Mouse (Mus musculus) liver, embryonic 14.5 days (tissue): ENCODE results near the gene Itga7. TPM values are rescaled to one million over a fixed set of nuclear protein-coding genes. Genes with fewer than 3 reads are reported as not detected.

Experiments
- ATAC-seq: fragments of 200-750 bp; cut with Nextera tagmentation; 2 replicates; pipeline ENCODE4 v1.8.0; 2017; ENCODE audit warnings: moderate number of reproducible peaks, mild to moderate bottlenecking, moderate library complexity; ENCODE audit not compliant: insufficient read depth
- DNase-seq, 3 experiments: peaks; one replicate each; pipeline ENCODE4 v3.0.0-alpha.2; 2012 to 2013; ENCODE audit warnings: low read depth in 3 of 3, low spot score in 3 of 3
- H3K27ac ChIP-seq: fragments of 300-500 bp; sonication (generic); 2 replicates; pipeline ENCODE4 v1.5.1; 2014; ENCODE audit warnings: moderate library complexity, mild to moderate bottlenecking, control low read depth, inconsistent platforms
- H3K27me3 ChIP-seq: fragments of 300-500 bp; sonication (generic); 2 replicates; pipeline ENCODE4 v1.6.1; 2014; ENCODE audit warnings: mild to moderate bottlenecking, low read length, moderate library complexity; ENCODE audit not compliant: control insufficient read depth, insufficient read depth
- H3K36me3 ChIP-seq: fragments of 300-500 bp; sonication (generic); replicated peaks from 2 replicates; pipeline ENCODE4 v1.6.1; 2014; ENCODE audit warnings: low read depth; ENCODE audit not compliant: control insufficient read depth, insufficient read depth
- H3K4me1 ChIP-seq, 2 experiments: fragments of 200-500 bp in 1 of 2; fragments of 300-500 bp in 1 of 2; sonication (generic) in 1 of 2; replicated peaks; 2 replicates each; pipeline ENCODE4 v1.6.1; 2012 to 2014; ENCODE audit warnings: antibody characterized with exemption in 1 of 2, inconsistent platforms in 1 of 2, low read length in 1 of 2; ENCODE audit not compliant: control insufficient read depth in 2 of 2, insufficient read depth in 2 of 2
- H3K4me2 ChIP-seq: fragments of 300-500 bp; sonication (generic); 2 replicates; pipeline ENCODE4 v1.6.1; 2014; ENCODE audit warnings: low read depth, mild to moderate bottlenecking, control low read depth, moderate library complexity
- H3K4me3 ChIP-seq, 2 experiments: fragments of 200-500 bp in 1 of 2; fragments of 300-500 bp in 1 of 2; sonication (generic) in 1 of 2; 2 replicates each; pipeline ENCODE4 v1.5.1; 2012 to 2014; ENCODE audit warnings: low read depth in 2 of 2, low read length in 2 of 2, mild to moderate bottlenecking in 2 of 2, control low read depth in 1 of 2, inconsistent platforms in 1 of 2, moderate library complexity in 1 of 2; ENCODE audit not compliant: insufficient read depth in 1 of 2
- H3K9ac ChIP-seq: fragments of 300-500 bp; sonication (generic); replicated peaks from 2 replicates; pipeline ENCODE4 v1.6.1; 2014; ENCODE audit warnings: mild to moderate bottlenecking, control low read depth, moderate library complexity
- H3K9me3 ChIP-seq: fragments of 300-500 bp; sonication (generic); 2 replicates; pipeline ENCODE4 v1.6.1; 2016; ENCODE audit warnings: low read length, mixed read lengths; ENCODE audit not compliant: control insufficient read depth
- CTCF ChIP-seq: IDR thresholded peaks from 2 replicates; pipeline ENCODE4 v1.5.1; 2016; ENCODE audit warnings: antibody characterized with exemption, low read depth, control low read depth
- EP300 ChIP-seq: IDR thresholded peaks from 2 replicates; pipeline ENCODE4 v1.6.1; 2016; ENCODE audit warnings: antibody characterized with exemption, low read depth
- WGBS: fragments of 180-500 bp; shearing (Covaris S2); extraction: QIAGEN DNeasy Blood & Tissue Kit; methylation state at CpG from one replicate; pipeline ENCODE4 v1.1.7; 2014; ENCODE audit not compliant: insufficient replicate concordance; 5-methylcytosine and 5-hydroxymethylcytosine counted together
- polyA plus RNA-seq, 2 experiments: library from polyadenylated mRNA; depleted of rRNA in 1 of 2; stranded (reverse) in 1 of 2; unstranded in 1 of 2; fragments of >200 nt; fragmentation: Nextera tagmentation in 1 of 2; extraction: Ambion mirVana in 1 of 2; gene quantifications; 2 replicates each; pipeline versions ENCODE4 v1.2.1 to v1.2.3; 2012 to 2014

The Itga7 gene
- polyA plus RNA-seq, 2 experiments: 0.15 to 0.19 TPM

DNA sequence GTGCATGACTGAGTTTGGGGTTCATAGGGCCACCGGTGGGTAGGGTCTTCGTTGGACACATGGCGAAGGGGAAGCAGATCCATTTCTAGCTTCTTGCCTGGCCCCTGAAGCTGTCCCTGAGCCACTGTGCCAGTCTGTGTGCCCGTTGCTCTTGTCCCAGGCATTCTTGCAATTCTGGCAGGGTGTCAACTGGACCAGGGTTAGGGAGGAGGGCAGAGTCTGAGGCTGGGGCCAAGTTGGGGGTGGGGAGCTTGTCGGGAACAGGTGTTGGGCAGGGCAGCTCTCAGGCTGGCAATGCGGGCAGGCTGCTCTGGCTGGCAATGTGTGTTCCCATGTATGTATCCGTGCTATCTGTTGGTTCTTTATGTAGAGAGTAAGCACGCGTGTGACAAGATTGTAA is 4.8 kb downstream of the Itga7 start:
- Histone ChIP-seq H3K4me1 (no peaks in the 10 kb centered on the region), H3K27me3 (peaks cover 28% of the 10 kb centered on the region), H3K9me3 (no peaks in the 10 kb centered on the region), H3K36me3 (no peaks in the 10 kb centered on the region), H3K4me2 (no peak overlapping the region), H3K4me3 (no peak overlapping the region), H3K27ac (no peak overlapping the region), H3K9ac (no peak overlapping the region)
- DNase-seq (no peak), ATAC-seq (no peak)
- WGBS: 62% methylated on average over 9 of the region's 9 CpGs
- no peak for TF ChIP-seq CTCF
- TF ChIP-seq EP300: no peak

DNA sequence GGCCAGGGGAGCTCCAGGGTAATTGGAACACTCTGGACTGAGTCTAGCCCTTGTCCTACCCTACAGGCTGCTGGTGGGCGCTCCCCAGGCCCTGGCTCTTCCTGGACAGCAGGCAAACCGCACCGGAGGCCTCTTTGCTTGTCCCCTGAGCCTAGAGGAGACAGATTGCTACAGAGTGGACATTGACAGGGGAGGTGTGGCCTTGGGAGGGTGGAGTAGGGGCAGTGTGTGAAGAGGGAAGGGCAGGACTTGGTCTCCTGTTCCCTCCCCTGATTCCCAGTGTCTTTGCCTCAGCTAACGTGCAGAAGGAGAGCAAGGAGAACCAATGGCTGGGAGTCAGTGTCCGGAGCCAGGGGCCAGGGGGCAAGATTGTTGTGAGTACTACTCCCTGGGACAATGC is 5.4 kb downstream of the Itga7 start:
- no peaks in the 10 kb centered on the region for H3K4me1 ChIP-seq
- no peaks in the 10 kb centered on the region for H3K36me3 ChIP-seq
- 49% methylated on average over 5 of the region's 5 CpGs for WGBS
- H3K27me3 ChIP-seq: peaks cover 24% of the 10 kb centered on the region
- no peaks in the 10 kb centered on the region for H3K9me3 ChIP-seq
- no peak overlapping the region for H3K4me3 ChIP-seq
- DNase-seq (no peak), ATAC-seq (no peak)
- no peak overlapping the region for H3K4me2 ChIP-seq
- H3K9ac ChIP-seq: no peak overlapping the region
- TF ChIP-seq EP300 (no peak), CTCF (no peak)
- H3K27ac ChIP-seq: no peak overlapping the region

GRCm38 (mm10) chr10:128940475-128941061 is 7.0 kb downstream of the Itga7 start:
- peaks cover 8% of the 10 kb centered on the region for H3K27me3 ChIP-seq
- no peak overlapping the region for H3K4me2 ChIP-seq
- H3K36me3 ChIP-seq: no peaks in the 10 kb centered on the region
- H3K9me3 ChIP-seq: no peaks in the 10 kb centered on the region
- H3K4me1 ChIP-seq: no peaks in the 10 kb centered on the region
- 52% methylated on average over 10 of the region's 10 CpGs for WGBS
- H3K27ac ChIP-seq: no peak overlapping the region
- H3K9ac ChIP-seq: no peak overlapping the region
- ATAC-seq (no peak), DNase-seq (no peak)
- TF ChIP-seq CTCF: no peak
- TF ChIP-seq EP300: no peak
- no peak overlapping the region for H3K4me3 ChIP-seq

- TF ChIP-seq EP300: no peak
- TF ChIP-seq CTCF: peak; percentile 74
- H3K27me3 ChIP-seq: no peaks in the 10 kb centered on the region; the same call in 1 of the 2 replicates
- H3K4me1 ChIP-seq: no peaks in the 10 kb centered on the region
- H3K9ac ChIP-seq: no peak overlapping the region
- ATAC-seq (no peak), DNase-seq (no peak)
- no peaks in the 10 kb centered on the region for H3K36me3 ChIP-seq
- H3K4me3 ChIP-seq: no peak overlapping the region
- H3K9me3 ChIP-seq: no peaks in the 10 kb centered on the region
- H3K4me2 ChIP-seq: no peak overlapping the region
- H3K27ac ChIP-seq: no peak overlapping the region
- 18% methylated on average over 3 of the region's 3 CpGs for WGBS
These were observed 12.1 kb downstream of the Itga7 start for GRCm38 (mm10) chr10:128945675-128946074.

DNA sequence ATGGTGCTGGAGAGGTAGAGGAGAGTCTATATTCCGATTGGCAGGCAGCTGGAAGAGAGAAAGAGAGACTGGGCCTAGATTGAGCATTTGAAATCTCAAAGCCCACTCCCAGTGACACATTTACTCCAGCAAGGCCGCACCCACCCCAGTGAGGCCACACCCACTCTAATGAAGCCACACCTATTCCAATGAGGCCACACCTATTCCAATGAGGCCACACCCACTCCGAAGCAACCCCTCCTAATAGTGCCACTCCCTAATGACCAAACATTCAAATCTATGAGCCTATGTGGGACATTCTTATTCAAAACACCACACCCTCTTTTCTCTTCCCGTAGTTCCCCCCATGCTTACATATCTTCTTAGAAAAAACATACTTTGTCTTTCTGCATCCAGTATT is 13.9 kb downstream of the Itga7 start:
- no peaks in the 10 kb centered on the region for H3K9me3 ChIP-seq
- TF ChIP-seq EP300 (no peak), CTCF (no peak)
- no peaks in the 10 kb centered on the region for H3K36me3 ChIP-seq
- 75% methylated on average over 4 of the region's 4 CpGs for WGBS
- no peak overlapping the region for H3K9ac ChIP-seq
- no peaks in the 10 kb centered on the region; the same call in 1 of the 2 replicates for H3K27me3 ChIP-seq
- H3K4me1 ChIP-seq: no peaks in the 10 kb centered on the region
- no peak overlapping the region for H3K4me3 ChIP-seq
- H3K27ac ChIP-seq: no peak overlapping the region
- no peak for DNase-seq
- no peak overlapping the region for H3K4me2 ChIP-seq
- no peak for ATAC-seq
